Mouse (Mus musculus) liver, postnatal 0 days (tissue): ENCODE results near the gene Klhl7. TPM values are rescaled to one million over a fixed set of nuclear protein-coding genes. Genes with fewer than 3 reads are reported as not detected.

Source experiments
- ATAC-seq: fragments of 200-750 bp; cut with Nextera tagmentation; 2 replicates; pipeline ENCODE4 v1.8.0; 2017; ENCODE audit warnings: mild to moderate bottlenecking, moderate library complexity
- DNase-seq: peaks from one replicate; pipeline ENCODE4 v3.0.0-alpha.2; 2016
- H3K27ac ChIP-seq: fragments of 300-500 bp; sonication (generic); 2 replicates; pipeline ENCODE4 v1.5.1; 2014; ENCODE audit warnings: antibody characterized with exemption, moderate library complexity, mild to moderate bottlenecking, low read depth
- H3K27me3 ChIP-seq: fragments of 300-500 bp; sonication (generic); 2 replicates; pipeline ENCODE4 v1.6.1; 2014; ENCODE audit warnings: low read length, control low read depth, mixed read lengths; ENCODE audit not compliant: insufficient read depth
- H3K36me3 ChIP-seq: fragments of 300-500 bp; sonication (generic); replicated peaks from 2 replicates; pipeline ENCODE4 v1.6.1; 2014; ENCODE audit warnings: mild to moderate bottlenecking, control low read depth, low read length, moderate library complexity, mixed read lengths; ENCODE audit not compliant: insufficient read depth
- H3K4me1 ChIP-seq: fragments of 300-500 bp; sonication (generic); 2 replicates; pipeline ENCODE4 v1.6.1; 2014; ENCODE audit warnings: antibody characterized with exemption, mild to moderate bottlenecking, control low read depth; ENCODE audit not compliant: insufficient read depth
- H3K4me2 ChIP-seq: fragments of 300-500 bp; sonication (generic); 2 replicates; pipeline ENCODE4 v1.6.1; 2014; ENCODE audit warnings: low read depth, mild to moderate bottlenecking, low read length, moderate library complexity, mixed read lengths
- H3K4me3 ChIP-seq: fragments of 300-500 bp; sonication (generic); 2 replicates; pipeline ENCODE4 v1.5.1; 2014; ENCODE audit warnings: low read depth, low read length
- H3K9ac ChIP-seq: fragments of 300-500 bp; sonication (generic); replicated peaks from 2 replicates; pipeline ENCODE4 v1.6.1; 2014; ENCODE audit warnings: mild to moderate bottlenecking, moderate library complexity
- H3K9me3 ChIP-seq: fragments of 300-500 bp; sonication (generic); 2 replicates; pipeline ENCODE4 v1.6.1; 2016; ENCODE audit warnings: mild to moderate bottlenecking, control low read depth, low read length, mixed read lengths
- CTCF ChIP-seq: sonication (generic); IDR thresholded peaks from 2 replicates; pipeline ENCODE4 v1.5.1; 2016; ENCODE audit warnings: antibody characterized with exemption, low read depth
- EP300 ChIP-seq: IDR thresholded peaks from 2 replicates; pipeline ENCODE4 v1.6.1; 2016; ENCODE audit warnings: antibody characterized with exemption, low read depth, mild to moderate bottlenecking
- whole genome bisulfite sequencing: fragments of 180-500 bp; shearing (Covaris S2); extraction: QIAGEN DNeasy Blood & Tissue Kit; methylation state at CpG from one replicate; pipeline ENCODE4 v1.1.7; 2014; ENCODE audit not compliant: insufficient replicate concordance; 5-methylcytosine and 5-hydroxymethylcytosine counted together
- polyA plus RNA-seq: library from polyadenylated mRNA; unstranded; fragments of >200 nt; fragmentation: Nextera tagmentation; extraction: Ambion mirVana; gene quantifications from 2 replicates; pipeline ENCODE4 v1.2.1, GENCODE M21; 2015

The Klhl7 gene
- polyA plus RNA-seq, 1 experiment from 2014 or later, result 12.3 TPM

DNA sequence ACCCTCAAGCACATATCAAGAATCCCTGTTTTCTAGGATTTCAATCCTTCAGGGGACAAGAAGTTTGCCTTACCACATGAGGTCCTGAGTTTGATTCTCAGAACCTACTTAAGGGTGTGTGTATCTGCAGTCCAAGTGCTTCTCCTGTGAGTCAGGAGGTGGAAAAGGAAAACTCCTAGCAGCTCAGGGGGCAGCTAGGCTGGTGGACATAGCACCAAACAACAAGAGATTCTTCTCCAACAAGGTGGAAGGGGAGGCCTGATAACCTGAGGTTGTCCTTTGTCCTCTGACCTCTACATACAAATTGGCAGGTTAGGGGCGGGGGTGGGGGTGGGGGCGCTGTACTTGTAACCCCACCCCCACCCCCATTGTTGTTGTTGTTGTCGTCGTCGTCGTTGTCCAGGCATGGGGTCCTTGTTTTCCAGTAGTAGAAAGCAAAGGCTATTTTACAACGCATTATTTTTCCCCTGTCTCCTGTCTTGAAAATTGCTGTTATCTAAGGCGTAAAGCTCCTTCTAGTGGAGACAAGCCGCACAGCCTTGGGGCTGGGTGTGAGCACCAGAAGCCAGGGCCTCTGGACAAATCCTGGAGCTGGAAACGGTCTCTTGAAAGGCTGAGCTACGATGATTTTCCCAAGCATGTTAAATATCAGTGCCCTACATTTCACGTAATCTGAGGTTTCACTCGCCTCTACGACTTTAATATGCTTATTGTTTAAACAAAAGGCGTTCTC lies 23.3 kb upstream of the Klhl7 start:
- Histone ChIP-seq H3K27ac (peak overlapping the region; percentile 75), H3K4me3 (peak overlapping the region; percentile 35; the same call in 1 of the 2 replicates), H3K27me3 (no peaks in the 10 kb centered on the region), H3K4me1 (0 out of 2 replicates have a peak, but pooled peaks cover 2% of the 10 kb centered on the region), H3K9ac (peak overlapping the region; percentile 50), H3K36me3 (no peaks in the 10 kb centered on the region), H3K4me2 (peak overlapping the region; percentile 66), H3K9me3 (no peaks in the 10 kb centered on the region)
- DNase-seq, result peak; percentile 57
- TF ChIP-seq CTCF, result peak; percentile 78
- TF ChIP-seq EP300, result no peak
- 5% methylated on average over 15 of the region's 15 CpGs for WGBS
- peak; percentile 84 for ATAC-seq

GRCm38 (mm10) chr5:24077739-24078306 lies 22.6 kb upstream of the Klhl7 start:
- Histone ChIP-seq H3K9me3 (no peaks in the 10 kb centered on the region), H3K4me3 (peak overlapping the region; percentile 35; the same call in 1 of the 2 replicates), H3K4me2 (peak overlapping the region; percentile 66; the same call in 1 of the 2 replicates), H3K4me1 (0 out of 2 replicates have a peak, but pooled peaks cover 2% of the 10 kb centered on the region), H3K27ac (peak overlapping the region; percentile 41; the same call in 1 of the 2 replicates), H3K9ac (no peak overlapping the region), H3K36me3 (no peaks in the 10 kb centered on the region), H3K27me3 (no peaks in the 10 kb centered on the region)
- DNase-seq (no peak), ATAC-seq (peak; percentile 60; the same call in 1 of the 2 replicates)
- 13% methylated on average over 7 of the region's 7 CpGs for WGBS
- TF ChIP-seq CTCF, result no peak
- TF ChIP-seq EP300, result no peak

DNA sequence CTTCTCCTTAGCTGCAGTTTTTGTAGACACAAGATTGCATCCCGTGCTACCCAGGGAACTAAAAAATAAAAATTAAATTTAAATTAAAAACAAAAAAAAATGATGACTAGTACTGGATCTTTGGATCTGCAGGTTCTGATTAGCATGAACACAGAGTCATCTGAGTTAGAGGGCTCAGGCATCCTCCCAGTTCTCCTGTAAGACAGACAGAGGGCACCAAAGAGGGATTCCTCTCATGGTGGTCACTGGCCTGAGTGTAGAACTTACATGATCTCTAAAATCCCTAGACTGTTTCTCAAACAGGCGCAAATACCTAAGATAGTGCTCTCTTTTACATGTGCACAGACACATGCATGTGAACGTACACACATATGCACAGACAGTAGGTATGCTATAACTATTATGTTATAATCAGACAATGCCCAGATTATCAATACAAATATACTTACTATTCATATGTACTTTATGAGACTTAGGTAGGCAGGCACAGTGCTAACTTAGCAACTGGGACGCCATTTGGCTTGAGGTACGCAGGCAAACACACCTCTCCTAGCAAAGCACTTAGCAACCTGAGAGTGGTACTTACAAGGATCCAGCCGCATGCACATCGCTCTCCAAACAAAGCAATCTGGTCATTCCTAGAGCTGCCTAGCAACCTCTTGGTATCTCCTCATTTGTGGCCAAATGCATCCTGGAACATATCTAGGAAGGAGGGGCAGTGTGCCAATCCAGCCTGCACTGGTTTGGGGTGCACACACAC lies 21.8 kb upstream of the Klhl7 start:
- H3K4me3 ChIP-seq, result no peak overlapping the region
- H3K4me2 ChIP-seq, result no peak overlapping the region
- no peak overlapping the region for H3K27ac ChIP-seq
- no peak for ATAC-seq
- no peak for DNase-seq
- no peaks in the 10 kb centered on the region for H3K9me3 ChIP-seq
- no peak overlapping the region for H3K9ac ChIP-seq
- 0 out of 2 replicates have a peak, but pooled peaks cover 2% of the 10 kb centered on the region for H3K4me1 ChIP-seq
- WGBS, result 74% methylated on average over 7 of the region's 7 CpGs
- no peak for TF ChIP-seq EP300
- TF ChIP-seq CTCF, result peak; percentile 40
- H3K27me3 ChIP-seq, result no peaks in the 10 kb centered on the region
- H3K36me3 ChIP-seq, result no peaks in the 10 kb centered on the region

DNA sequence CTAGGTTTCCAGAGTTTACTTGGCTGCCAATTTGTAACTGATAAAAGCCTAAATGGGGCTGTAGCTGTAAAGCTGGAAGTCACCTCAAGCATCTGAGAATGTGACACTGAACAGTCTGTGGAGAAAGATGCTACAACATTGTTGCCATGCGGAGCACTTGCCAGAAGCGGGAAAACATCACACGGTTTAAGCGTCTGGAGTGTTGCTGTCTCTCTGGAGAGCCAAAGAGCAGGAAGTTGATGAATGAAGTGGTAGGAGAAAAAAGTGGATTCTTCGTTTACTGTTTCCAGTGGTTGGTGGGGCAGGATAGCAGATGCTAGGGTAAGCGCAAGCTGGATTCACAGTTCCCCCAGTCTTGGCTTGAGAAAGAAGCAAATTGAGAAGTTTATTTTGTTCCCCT lies 19.6 kb upstream of the Klhl7 start:
- H3K27me3 ChIP-seq, result no peaks in the 10 kb centered on the region
- 67% methylated on average over 6 of the region's 6 CpGs for WGBS
- H3K4me3 ChIP-seq, result no peak overlapping the region
- no peaks in the 10 kb centered on the region for H3K36me3 ChIP-seq
- DNase-seq, result no peak
- H3K27ac ChIP-seq, result no peak overlapping the region
- TF ChIP-seq CTCF (no peak), EP300 (no peak)
- ATAC-seq, result no peak
- H3K4me2 ChIP-seq, result no peak overlapping the region
- no peak overlapping the region for H3K9ac ChIP-seq
- 0 out of 2 replicates have a peak, but pooled peaks cover 2% of the 10 kb centered on the region for H3K4me1 ChIP-seq
- no peaks in the 10 kb centered on the region for H3K9me3 ChIP-seq

DNA sequence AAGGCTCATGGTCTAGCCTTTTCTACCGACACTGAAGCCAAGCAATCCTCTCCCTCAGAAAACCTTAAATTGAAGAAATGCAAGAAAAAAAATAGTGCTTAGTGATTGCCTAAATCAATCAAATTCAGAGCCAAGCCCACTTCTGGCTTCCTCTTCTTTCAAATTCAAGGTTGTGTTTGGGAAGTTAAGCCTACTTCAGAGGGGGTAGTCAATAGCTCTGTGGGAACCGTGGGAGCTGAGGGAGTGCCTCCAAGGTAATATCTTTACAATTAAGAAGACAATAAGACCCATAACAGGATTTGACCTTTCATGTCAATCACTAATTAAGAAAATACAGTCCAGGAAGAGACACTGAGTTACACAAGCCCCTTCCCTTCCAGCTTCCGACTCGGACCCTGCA lies 15.6 kb upstream of the Klhl7 start:
- TF ChIP-seq CTCF, result no peak
- no peak for TF ChIP-seq EP300
- WGBS, result 72% methylated on average over 4 of the region's 4 CpGs
- Histone ChIP-seq H3K9ac (no peak overlapping the region), H3K36me3 (no peaks in the 10 kb centered on the region), H3K9me3 (no peaks in the 10 kb centered on the region), H3K4me1 (no peaks in the 10 kb centered on the region), H3K4me2 (no peak overlapping the region), H3K27me3 (no peaks in the 10 kb centered on the region), H3K27ac (no peak overlapping the region), H3K4me3 (no peak overlapping the region)
- ATAC-seq (no peak), DNase-seq (no peak)

DNA sequence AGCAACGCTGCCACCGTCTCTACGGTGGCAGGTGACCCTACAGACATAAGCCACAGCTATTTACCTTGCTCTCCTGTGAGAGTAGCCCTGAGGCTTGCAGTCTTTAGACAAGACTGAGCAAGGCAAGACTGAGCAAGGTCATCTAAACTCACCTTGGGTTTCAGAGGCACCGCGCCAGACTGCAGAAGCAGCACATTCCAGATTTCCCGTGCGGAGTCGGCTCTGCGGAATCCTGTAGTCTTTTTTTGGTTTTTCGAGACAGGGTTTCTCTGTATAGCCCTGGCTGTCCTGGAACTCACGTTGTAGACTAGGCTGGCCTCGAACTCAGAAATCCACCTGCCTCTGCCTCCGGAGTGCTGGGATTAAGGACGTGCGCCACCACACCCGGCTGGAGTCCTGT lies 14.2 kb upstream of the Klhl7 start:
- H3K9me3 ChIP-seq, result no peaks in the 10 kb centered on the region
- ATAC-seq, result no peak
- H3K36me3 ChIP-seq, result no peaks in the 10 kb centered on the region
- DNase-seq, result no peak
- no peak overlapping the region for H3K4me3 ChIP-seq
- TF ChIP-seq EP300, result no peak
- no peak for TF ChIP-seq CTCF
- no peaks in the 10 kb centered on the region for H3K27me3 ChIP-seq
- no peaks in the 10 kb centered on the region for H3K4me1 ChIP-seq
- WGBS, result 86% methylated on average over 16 of the region's 16 CpGs
- H3K4me2 ChIP-seq, result no peak overlapping the region
- no peak overlapping the region for H3K9ac ChIP-seq
- no peak overlapping the region for H3K27ac ChIP-seq
